Mouse (Mus musculus) intestine, embryonic 14.5 days (tissue): Measurements from ENCODE around the gene Rxfp4. TPM values are rescaled to one million over a fixed set of nuclear protein-coding genes. Genes with fewer than 3 reads are reported as not detected.

ENCODE experiments used
- ATAC-seq: fragments of 200-750 bp; cut with Nextera tagmentation; replicated peaks from 2 replicates; pipeline ENCODE4 v1.8.0; 2017; ENCODE audit warnings: low read depth, moderate number of reproducible peaks, moderate TSS enrichment, moderate library complexity; ENCODE audit not compliant: low FRiP score, low TSS enrichment
- DNase-seq: peaks from one replicate; pipeline ENCODE4 v3.0.0-alpha.2; 2018; ENCODE audit warnings: low spot score
- H3K27ac ChIP-seq: fragments of 300-500 bp; sonication (generic); 2 replicates; pipeline ENCODE4 v1.5.1; 2014; ENCODE audit warnings: low read depth, mild to moderate bottlenecking, control low read depth
- H3K27me3 ChIP-seq: fragments of 300-500 bp; sonication (generic); replicated peaks from 2 replicates; pipeline ENCODE4 v1.6.1; 2014; ENCODE audit warnings: low read length, control low read depth; ENCODE audit not compliant: control insufficient read depth, insufficient read depth
- H3K36me3 ChIP-seq: fragments of 300-500 bp; sonication (generic); 2 replicates; pipeline ENCODE4 v1.6.1; 2014; ENCODE audit warnings: low read length, control low read depth; ENCODE audit not compliant: control insufficient read depth, insufficient read depth
- H3K4me1 ChIP-seq: fragments of 300-500 bp; sonication (generic); replicated peaks from 2 replicates; pipeline ENCODE4 v1.6.1; 2014; ENCODE audit warnings: low read length, control low read depth, mixed read lengths; ENCODE audit not compliant: control insufficient read depth, insufficient read depth
- H3K4me2 ChIP-seq: fragments of 300-500 bp; sonication (generic); 2 replicates; pipeline ENCODE4 v1.6.1; 2014; ENCODE audit warnings: low read length
- H3K4me3 ChIP-seq: fragments of 300-500 bp; sonication (generic); 2 replicates; pipeline ENCODE4 v1.5.1; 2014; ENCODE audit warnings: low read depth, low read length, control low read depth, mixed read lengths
- H3K9ac ChIP-seq: fragments of 300-500 bp; sonication (generic); 2 replicates; pipeline ENCODE4 v1.6.1; 2014; ENCODE audit warnings: mild to moderate bottlenecking, low read length
- H3K9me3 ChIP-seq: fragments of 300-500 bp; sonication (generic); 2 replicates; pipeline ENCODE4 v1.6.1; 2016; ENCODE audit warnings: low read length, control low read depth; ENCODE audit not compliant: control insufficient read depth
- WGBS: fragments of 180-500 bp; shearing (Covaris S2); extraction: QIAGEN DNeasy Blood & Tissue Kit; methylation state at CpG from one replicate; pipeline ENCODE4 v1.1.7; 2014; 5-methylcytosine and 5-hydroxymethylcytosine counted together
- polyA plus RNA-seq: library from polyadenylated mRNA; unstranded; fragments of >200 nt; fragmentation: Nextera tagmentation; extraction: Ambion mirVana; gene quantifications from 2 replicates; pipeline ENCODE4 v1.2.1, GENCODE M21; 2014

Rxfp4 gene
- polyA plus RNA-seq, 1 experiment from 2014 or later: not detected

DNA sequence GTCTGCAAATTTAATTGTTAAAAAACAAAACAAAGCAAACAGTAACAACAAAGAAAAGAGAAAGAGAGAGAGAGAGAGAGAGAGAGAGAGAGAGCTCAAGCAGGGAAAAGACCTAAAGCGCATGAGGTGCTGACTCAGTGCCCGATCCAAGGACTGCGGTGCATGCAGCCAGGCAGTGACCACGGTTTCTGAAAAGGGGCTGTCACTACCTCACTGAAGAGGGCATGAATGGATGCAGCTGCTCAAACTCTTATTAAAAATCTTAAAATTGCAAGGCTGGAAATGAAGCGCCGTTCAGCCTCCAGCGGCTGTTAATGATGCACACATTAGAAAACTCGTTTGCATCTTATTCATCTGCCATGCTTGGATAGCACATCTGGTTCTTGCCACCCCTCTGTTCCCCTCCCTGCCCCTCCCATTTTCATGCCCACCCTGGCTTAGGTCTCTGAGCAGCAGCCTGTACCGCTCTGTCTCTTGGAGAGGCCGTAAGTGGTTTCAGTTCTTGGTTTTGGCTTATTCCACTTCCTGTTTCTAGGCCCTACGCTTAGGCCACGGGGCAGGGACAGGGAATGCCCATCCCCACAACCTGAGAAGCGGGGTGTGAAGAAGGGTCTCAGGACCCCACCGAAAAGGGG is 5.0 kb downstream of the Rxfp4 start:
- Histone ChIP-seq H3K36me3 (peaks cover 59% of the 10 kb centered on the region), H3K9ac (no peak overlapping the region), H3K4me2 (no peak overlapping the region), H3K27ac (no peak overlapping the region), H3K4me1 (no peaks in the 10 kb centered on the region), H3K27me3 (no peaks in the 10 kb centered on the region), H3K4me3 (no peak overlapping the region), H3K9me3 (no peaks in the 10 kb centered on the region)
- DNase-seq (no peak), ATAC-seq (no peak)
- WGBS: 91% methylated on average over 14 of the region's 14 CpGs

GRCm38 (mm10) chr3:88647076-88647475 is 5.9 kb downstream of the Rxfp4 start:
- peaks cover 68% of the 10 kb centered on the region for H3K36me3 ChIP-seq
- no peak for ATAC-seq
- no peak overlapping the region for H3K9ac ChIP-seq
- H3K4me1 ChIP-seq: no peaks in the 10 kb centered on the region
- no peak overlapping the region for H3K4me2 ChIP-seq
- WGBS: 83% methylated on average over 3 of the region's 3 CpGs
- no peaks in the 10 kb centered on the region for H3K9me3 ChIP-seq
- H3K27ac ChIP-seq: no peak overlapping the region
- H3K27me3 ChIP-seq: no peaks in the 10 kb centered on the region
- DNase-seq: no peak
- H3K4me3 ChIP-seq: no peak overlapping the region

GRCm38 (mm10) chr3:88646426-88646995 is 6.4 kb downstream of the Rxfp4 start:
- ATAC-seq (no peak), DNase-seq (no peak)
- peaks cover 73% of the 10 kb centered on the region for H3K36me3 ChIP-seq
- no peaks in the 10 kb centered on the region for H3K4me1 ChIP-seq
- H3K4me2 ChIP-seq: no peak overlapping the region
- H3K27me3 ChIP-seq: no peaks in the 10 kb centered on the region
- no peak overlapping the region for H3K4me3 ChIP-seq
- 73% methylated on average over 6 of the region's 6 CpGs for whole genome bisulfite sequencing
- H3K27ac ChIP-seq: no peak overlapping the region
- no peak overlapping the region for H3K9ac ChIP-seq
- no peaks in the 10 kb centered on the region for H3K9me3 ChIP-seq

GRCm38 (mm10) chr3:88645937-88646336 is 7.0 kb downstream of the Rxfp4 start:
- ATAC-seq: no peak
- Histone ChIP-seq H3K27me3 (no peaks in the 10 kb centered on the region), H3K4me3 (no peak overlapping the region), H3K27ac (no peak overlapping the region), H3K4me1 (no peaks in the 10 kb centered on the region), H3K9me3 (no peaks in the 10 kb centered on the region), H3K9ac (no peak overlapping the region), H3K36me3 (peaks cover 79% of the 10 kb centered on the region), H3K4me2 (no peak overlapping the region)
- no peak for DNase-seq
- 92% methylated on average over 12 of the region's 12 CpGs for WGBS

DNA sequence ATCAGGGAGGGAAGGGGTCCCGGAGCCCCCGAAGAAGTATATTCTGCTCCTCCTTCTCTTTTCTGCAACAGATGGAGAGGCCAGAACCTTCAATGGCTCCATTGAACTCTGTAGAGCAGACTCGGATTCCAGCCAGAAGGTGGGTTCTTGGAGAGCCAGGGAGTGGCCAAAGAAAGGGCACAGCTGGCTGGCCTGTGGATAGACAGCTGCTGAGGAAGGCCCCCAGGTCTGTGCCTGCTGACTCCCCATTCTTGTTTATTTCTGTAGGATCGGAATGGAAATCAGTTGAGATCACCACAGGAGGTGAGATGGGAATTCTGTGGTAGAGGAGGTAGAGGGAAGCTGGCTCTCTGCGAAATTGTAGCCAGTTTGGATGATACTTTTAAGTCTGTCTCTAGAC is 9.9 kb downstream of the Rxfp4 start:
- no peak for DNase-seq
- H3K4me3 ChIP-seq: no peak overlapping the region

GRCm38 (mm10) chr3:88640676-88641075 is 12.3 kb downstream of the Rxfp4 start:
- Histone ChIP-seq H3K4me3 (no peak overlapping the region), H3K9ac (no peak overlapping the region), H3K27me3 (no peaks in the 10 kb centered on the region), H3K4me1 (no peaks in the 10 kb centered on the region), H3K27ac (no peak overlapping the region), H3K36me3 (peaks cover 98% of the 10 kb centered on the region), H3K9me3 (no peaks in the 10 kb centered on the region), H3K4me2 (no peak overlapping the region)
- ATAC-seq (no peak), DNase-seq (peak; percentile 77)
- 86% methylated on average over 1 of the region's 1 CpGs for WGBS

More for the DNA sequence above, 9.9 kb downstream of the Rxfp4 start:
- H3K4me2 ChIP-seq: no peak overlapping the region
- peaks cover 99% of the 10 kb centered on the region for H3K36me3 ChIP-seq
- H3K27me3 ChIP-seq: no peaks in the 10 kb centered on the region
- WGBS: 87% methylated on average over 5 of the region's 5 CpGs
- no peaks in the 10 kb centered on the region for H3K4me1 ChIP-seq
- no peak overlapping the region for H3K27ac ChIP-seq
- no peaks in the 10 kb centered on the region for H3K9me3 ChIP-seq
- H3K9ac ChIP-seq: no peak overlapping the region
- no peak for ATAC-seq

DNA sequence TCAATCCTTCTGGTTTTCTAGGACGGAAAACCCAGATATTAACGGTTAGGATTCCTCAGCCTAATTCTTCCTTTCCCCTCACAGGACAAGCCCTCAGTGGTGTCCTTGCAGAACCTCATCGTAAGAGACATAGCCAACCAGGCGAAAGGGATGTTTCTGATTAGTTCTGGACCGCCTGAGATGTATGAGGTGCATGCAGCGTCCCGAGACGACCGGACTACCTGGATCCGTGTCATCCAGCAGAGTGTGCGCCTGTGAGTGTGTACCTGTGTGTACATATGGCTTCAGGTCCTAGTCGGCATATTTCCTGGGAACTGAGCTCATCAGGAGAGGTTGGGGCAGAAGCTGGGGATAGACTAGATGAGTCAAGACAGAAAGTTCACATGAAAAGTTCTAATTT is 13.7 kb downstream of the Rxfp4 start:
- 95% methylated on average over 12 of the region's 12 CpGs for WGBS
- H3K4me3 ChIP-seq: no peak overlapping the region
- H3K9me3 ChIP-seq: no peaks in the 10 kb centered on the region
- no peak overlapping the region for H3K4me2 ChIP-seq
- H3K36me3 ChIP-seq: peaks cover 98% of the 10 kb centered on the region
- no peak overlapping the region for H3K27ac ChIP-seq
- ATAC-seq (no peak), DNase-seq (no peak)
- H3K4me1 ChIP-seq: no peaks in the 10 kb centered on the region
- no peak overlapping the region for H3K9ac ChIP-seq
- no peaks in the 10 kb centered on the region for H3K27me3 ChIP-seq

DNA sequence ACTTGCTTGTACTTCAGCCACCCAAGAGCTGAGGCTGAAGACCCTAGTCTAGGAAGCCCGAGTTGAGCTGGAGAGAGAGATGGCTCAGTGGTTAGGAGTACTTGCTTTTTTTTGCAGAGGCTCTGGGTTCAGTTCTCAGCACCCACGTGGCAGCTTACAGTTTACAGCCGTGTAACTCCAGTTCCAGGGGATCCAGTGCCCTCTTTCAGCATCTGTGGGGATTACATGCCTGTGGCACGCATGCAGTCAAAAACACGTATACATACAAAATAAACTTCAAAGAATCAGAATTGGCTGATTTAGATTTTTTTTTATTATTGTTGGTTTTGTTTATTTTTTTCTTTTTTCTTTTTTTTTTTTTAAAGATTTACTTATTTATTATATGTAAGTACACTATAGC is 15.8 kb downstream of the Rxfp4 start:
- Histone ChIP-seq H3K27ac (no peak overlapping the region), H3K4me2 (no peak overlapping the region), H3K9ac (no peak overlapping the region), H3K4me3 (no peak overlapping the region), H3K27me3 (no peaks in the 10 kb centered on the region), H3K4me1 (no peaks in the 10 kb centered on the region), H3K36me3 (peaks cover 98% of the 10 kb centered on the region), H3K9me3 (no peaks in the 10 kb centered on the region)
- ATAC-seq (no peak), DNase-seq (no peak)
- WGBS: 95% methylated on average over 5 of the region's 5 CpGs

DNA sequence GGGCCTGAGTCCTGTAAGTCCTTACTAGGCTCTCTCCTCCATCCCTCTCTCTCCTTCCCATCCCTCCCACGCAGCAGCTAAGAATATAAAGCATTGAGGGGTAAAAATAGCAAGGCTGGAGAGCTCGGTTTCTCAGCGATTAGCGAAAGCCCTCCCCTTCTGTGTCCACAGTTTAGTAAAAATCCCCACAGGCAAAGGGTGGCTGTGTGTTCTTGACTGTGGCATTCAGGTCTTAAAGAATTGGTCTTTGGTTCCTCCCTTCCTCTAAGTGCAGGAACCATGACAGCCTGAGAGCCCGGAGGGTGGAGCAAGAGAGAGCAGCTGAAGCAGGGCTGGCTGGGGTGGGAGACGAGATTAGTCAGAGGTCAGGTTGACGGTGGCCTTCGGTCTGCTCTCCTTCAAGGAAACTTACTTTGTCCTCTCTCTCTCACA is 16.4 kb downstream of the Rxfp4 start:
- ATAC-seq (no peak), DNase-seq (no peak)
- H3K36me3 ChIP-seq: peaks cover 98% of the 10 kb centered on the region
- no peaks in the 10 kb centered on the region for H3K27me3 ChIP-seq
- no peak overlapping the region for H3K4me3 ChIP-seq
- no peak overlapping the region for H3K9ac ChIP-seq
- WGBS: 91% methylated on average over 8 of the region's 8 CpGs
- H3K4me2 ChIP-seq: no peak overlapping the region
- H3K27ac ChIP-seq: no peak overlapping the region
- H3K4me1 ChIP-seq: no peaks in the 10 kb centered on the region
- no peaks in the 10 kb centered on the region for H3K9me3 ChIP-seq
